Mouse (Mus musculus): ENCODE data around the gene Skiv2l.
"Not testable (repeated sequence)": the region's sequence is repeated elsewhere in the genome, so short reads cannot be mapped to it uniquely, and the experiment has no call there.

DNA sequence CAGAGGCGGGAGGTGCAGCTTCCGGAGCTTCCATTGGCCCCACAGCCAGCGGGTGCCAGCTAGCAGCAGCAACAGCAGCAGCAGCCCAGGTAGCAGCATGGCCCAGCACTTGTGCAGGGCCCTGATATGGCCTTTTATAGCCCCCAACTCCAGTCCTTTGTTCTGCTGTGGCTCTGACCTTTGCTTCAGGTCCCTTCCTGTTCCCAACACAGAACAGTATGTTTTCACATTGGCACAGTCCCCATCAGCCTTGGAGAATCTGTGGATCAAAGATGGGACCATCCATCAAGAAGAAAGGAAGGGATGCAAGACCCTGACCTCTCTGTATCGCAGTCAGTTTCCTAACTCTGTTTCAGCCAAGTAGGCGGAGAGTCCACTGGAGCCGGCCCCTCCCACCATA is 45.7 kb downstream of the Skiv2l start, which contains the start of gene Cyp21a1:
- not testable (repeated sequence) for TF ChIP-seq ZNF384 (IDR thresholded peaks at IDR 0.05; ENCODE audit: low read depth, low read length); CHD2 (IDR thresholded peaks at IDR 0.05; ENCODE audit: low read depth, low read length); HCFC1 (IDR thresholded peaks at IDR 0.05; ENCODE audit: borderline replicate concordance, insufficient read depth, low read length)

All from ES-E14 (cell line).